Mouse (Mus musculus): Measurements from ENCODE around the gene Trim14. TPM values are rescaled to one million over a fixed set of nuclear protein-coding genes. Genes with fewer than 3 reads are reported as not detected.

The Trim14 gene
- polyA plus RNA-seq, 2 experiments: 2.5 to 3.3 TPM

GRCm38 (mm10) chr4:46558672-46559667 is 23.0 kb upstream of the Trim14 start:
- Histone ChIP-seq H3K9ac (ENCODE audit: low read depth, low read length, severe bottlenecking) (no peak overlapping the region), H3K27me3 (ENCODE audit: control insufficient read depth, insufficient read depth, low read length) (no peaks in the 10 kb centered on the region), H3K4me3 (replicated peaks; ENCODE audit: low read length) (no peak overlapping the region), H3K9me3 (ENCODE audit: control insufficient read depth, low read length) (no peaks in the 10 kb centered on the region), H3K36me3 (ENCODE audit: control insufficient read depth, insufficient read depth, low read length) (no peaks in the 10 kb centered on the region), H3K4me2 (replicated peaks; ENCODE audit: low read depth, low read length, severe bottlenecking) (no peak overlapping the region), H3K4me1 (ENCODE audit: control insufficient read depth, insufficient read depth, low read length) (no peaks in the 10 kb centered on the region), H3K27ac (replicated peaks; ENCODE audit: low read depth, low read length) (no peak overlapping the region)
- DNase-seq (ENCODE audit: low spot score): no peak
- TF ChIP-seq POLR2A (IDR thresholded peaks at IDR 0.05; ENCODE audit: borderline replicate concordance, extremely low read depth, insufficient read depth, insufficient read length): no peak
- no peak for ATAC-seq (ENCODE audit: low FRiP score, low read depth)
- WGBS: 74% methylated on average over 21 of the region's 22 CpGs

GRCm38 (mm10) chr4:46556933-46557332 is 21.0 kb upstream of the Trim14 start:
- no peak for DNase-seq (ENCODE audit: low spot score)
- no peaks in the 10 kb centered on the region for H3K36me3 ChIP-seq (ENCODE audit: control insufficient read depth, insufficient read depth, low read length)
- no peaks in the 10 kb centered on the region for H3K9me3 ChIP-seq (ENCODE audit: control insufficient read depth, low read length)
- H3K9ac ChIP-seq (ENCODE audit: low read depth, low read length, severe bottlenecking): no peak overlapping the region
- no peak for ATAC-seq (ENCODE audit: low FRiP score, low read depth)
- TF ChIP-seq POLR2A (IDR thresholded peaks at IDR 0.05; ENCODE audit: borderline replicate concordance, extremely low read depth, insufficient read depth, insufficient read length): no peak
- H3K27ac ChIP-seq (replicated peaks; ENCODE audit: low read depth, low read length): no peak overlapping the region
- no peak overlapping the region for H3K4me2 ChIP-seq (replicated peaks; ENCODE audit: low read depth, low read length, severe bottlenecking)
- H3K4me1 ChIP-seq (ENCODE audit: control insufficient read depth, insufficient read depth, low read length): no peaks in the 10 kb centered on the region
- H3K4me3 ChIP-seq (replicated peaks; ENCODE audit: low read length): no peak overlapping the region
- no peaks in the 10 kb centered on the region for H3K27me3 ChIP-seq (ENCODE audit: control insufficient read depth, insufficient read depth, low read length)
- 75% methylated on average over 3 of the region's 3 CpGs for WGBS

GRCm38 (mm10) chr4:46555762-46556161 is 19.8 kb upstream of the Trim14 start:
- Histone ChIP-seq H3K27ac (replicated peaks; ENCODE audit: low read depth, low read length) (no peak overlapping the region), H3K4me1 (ENCODE audit: control insufficient read depth, insufficient read depth, low read length) (no peaks in the 10 kb centered on the region), H3K4me2 (replicated peaks; ENCODE audit: low read depth, low read length, severe bottlenecking) (no peak overlapping the region), H3K4me3 (replicated peaks; ENCODE audit: low read length) (no peak overlapping the region), H3K36me3 (ENCODE audit: control insufficient read depth, insufficient read depth, low read length) (no peaks in the 10 kb centered on the region), H3K9me3 (ENCODE audit: control insufficient read depth, low read length) (no peaks in the 10 kb centered on the region), H3K27me3 (ENCODE audit: control insufficient read depth, insufficient read depth, low read length) (no peaks in the 10 kb centered on the region), H3K9ac (ENCODE audit: low read depth, low read length, severe bottlenecking) (no peak overlapping the region)
- 82% methylated on average over 9 of the region's 9 CpGs for WGBS
- TF ChIP-seq POLR2A (IDR thresholded peaks at IDR 0.05; ENCODE audit: borderline replicate concordance, extremely low read depth, insufficient read depth, insufficient read length): no peak
- ATAC-seq (ENCODE audit: low FRiP score, low read depth) (no peak), DNase-seq (ENCODE audit: low spot score) (no peak)

GRCm38 (mm10) chr4:46554295-46555069 is 18.5 kb upstream of the Trim14 start:
- no peaks in the 10 kb centered on the region for H3K27me3 ChIP-seq (ENCODE audit: control insufficient read depth, insufficient read depth, low read length)
- no peak overlapping the region for H3K4me3 ChIP-seq (replicated peaks; ENCODE audit: low read length)
- H3K27ac ChIP-seq (replicated peaks; ENCODE audit: low read depth, low read length): no peak overlapping the region
- DNase-seq (ENCODE audit: low spot score) (no peak), ATAC-seq (ENCODE audit: low FRiP score, low read depth) (no peak)
- TF ChIP-seq POLR2A (IDR thresholded peaks at IDR 0.05; ENCODE audit: borderline replicate concordance, extremely low read depth, insufficient read depth, insufficient read length): no peak
- H3K36me3 ChIP-seq (ENCODE audit: control insufficient read depth, insufficient read depth, low read length): no peaks in the 10 kb centered on the region
- H3K9ac ChIP-seq (ENCODE audit: low read depth, low read length, severe bottlenecking): no peak overlapping the region
- H3K9me3 ChIP-seq (ENCODE audit: control insufficient read depth, low read length): no peaks in the 10 kb centered on the region
- no peaks in the 10 kb centered on the region for H3K4me1 ChIP-seq (ENCODE audit: control insufficient read depth, insufficient read depth, low read length)
- H3K4me2 ChIP-seq (replicated peaks; ENCODE audit: low read depth, low read length, severe bottlenecking): no peak overlapping the region
- 77% methylated on average over 10 of the region's 10 CpGs for WGBS

GRCm38 (mm10) chr4:46553864-46554263 is 17.9 kb upstream of the Trim14 start:
- Histone ChIP-seq H3K36me3 (ENCODE audit: control insufficient read depth, insufficient read depth, low read length) (no peaks in the 10 kb centered on the region), H3K27ac (replicated peaks; ENCODE audit: low read depth, low read length) (no peak overlapping the region), H3K4me2 (replicated peaks; ENCODE audit: low read depth, low read length, severe bottlenecking) (no peak overlapping the region), H3K9ac (ENCODE audit: low read depth, low read length, severe bottlenecking) (no peak overlapping the region), H3K9me3 (ENCODE audit: control insufficient read depth, low read length) (no peaks in the 10 kb centered on the region), H3K27me3 (ENCODE audit: control insufficient read depth, insufficient read depth, low read length) (no peaks in the 10 kb centered on the region), H3K4me3 (replicated peaks; ENCODE audit: low read length) (no peak overlapping the region), H3K4me1 (ENCODE audit: control insufficient read depth, insufficient read depth, low read length) (no peaks in the 10 kb centered on the region)
- WGBS: 83% methylated on average over 1 of the region's 1 CpGs
- TF ChIP-seq POLR2A (IDR thresholded peaks at IDR 0.05; ENCODE audit: borderline replicate concordance, extremely low read depth, insufficient read depth, insufficient read length): no peak
- DNase-seq (ENCODE audit: low spot score): no peak
- ATAC-seq (ENCODE audit: low FRiP score, low read depth): no peak
